Mouse (Mus musculus) retina, embryonic 14.5 days (tissue): Measurements from ENCODE around the gene Plaur.
"Not testable (repeated sequence)": the region's sequence is repeated elsewhere in the genome, so short reads cannot be mapped to it uniquely, and the experiment has no call there.

Source experiments
- DNase-seq: peaks from one replicate; pipeline ENCODE4 v3.0.0-alpha.2; 2015; ENCODE audit warnings: low spot score

Plaur gene

GRCm38 (mm10) chr7:24512355-24512754, 50.1 kb downstream of the Plaur start, which contains the start of gene AC161166.1:
TSS of gene AC161166.1 (minus strand) at chr7:24512455.
- no peak for DNase-seq

DNA sequence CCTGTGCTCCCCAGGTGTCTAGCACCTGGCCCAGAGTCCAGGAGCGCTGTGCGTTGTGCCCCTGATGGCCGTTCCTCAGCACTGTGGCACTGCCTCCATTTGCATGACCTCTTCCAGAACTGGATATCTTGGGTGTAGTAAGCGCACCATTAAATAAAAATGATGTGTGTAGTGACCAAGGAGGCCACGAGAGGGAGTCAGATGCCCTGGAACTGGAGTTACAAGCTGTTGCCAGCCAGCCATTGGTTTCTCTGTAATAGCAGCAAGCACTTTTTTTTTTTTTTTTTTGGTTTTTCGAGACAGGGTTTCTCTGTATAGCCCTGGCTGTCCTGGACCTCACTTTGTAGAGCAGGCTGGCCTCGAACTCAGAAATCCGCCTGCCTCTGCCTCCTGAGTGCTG, 54.0 kb downstream of the Plaur start:
- DNase-seq = peak; percentile 44

DNA sequence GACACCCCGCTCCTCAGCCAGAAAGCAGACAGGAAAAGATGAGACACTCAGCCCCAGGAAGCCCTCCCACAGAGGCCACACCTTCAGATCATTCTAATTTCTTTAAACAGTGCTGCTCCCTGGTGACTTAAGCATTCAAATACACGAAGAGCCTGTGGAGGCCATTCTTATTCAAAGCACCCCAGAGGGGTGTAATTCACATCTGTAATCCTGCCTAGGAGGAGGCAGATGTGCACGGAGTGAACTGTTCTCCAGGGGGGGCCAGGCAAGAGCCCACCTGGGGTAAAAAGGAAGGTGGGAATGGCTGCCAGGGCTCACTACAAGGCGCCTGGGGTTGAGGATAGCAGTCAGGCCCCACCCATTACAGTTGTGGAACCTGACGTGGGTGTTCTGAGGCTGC, 54.8 kb downstream of the Plaur start:
- no peak for DNase-seq

GRCm38 (mm10) chr7:24517654-24518053, 55.4 kb downstream of the Plaur start:
- DNase-seq = no peak

DNA sequence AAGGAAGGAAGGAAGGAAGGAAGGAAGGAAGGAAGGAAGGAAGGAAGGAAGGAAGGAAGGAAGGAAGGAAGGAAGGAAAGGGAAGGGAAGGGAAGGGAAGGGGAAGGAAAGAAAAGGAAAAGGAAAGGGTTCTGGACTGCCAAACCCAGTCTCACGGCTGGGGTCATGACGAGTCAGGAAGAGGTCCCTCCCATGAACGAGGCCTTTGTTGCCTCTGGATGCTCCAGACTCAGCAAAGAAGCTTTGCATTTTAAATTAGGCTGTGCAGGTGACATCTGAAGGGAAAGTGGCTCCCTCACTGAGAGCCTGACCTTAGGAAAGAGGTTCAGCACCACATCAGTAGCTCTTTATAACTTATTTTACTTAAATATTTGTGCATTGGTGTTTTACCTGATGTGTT, 56.8 kb downstream of the Plaur start:
- DNase-seq = no peak

GRCm38 (mm10) chr7:24520054-24520453, 57.8 kb downstream of the Plaur start:
- not testable (repeated sequence) for DNase-seq

GRCm38 (mm10) chr7:24522805-24523204, 60.5 kb downstream of the Plaur start:
- no peak for DNase-seq

GRCm38 (mm10) chr7:24523723-24524122, 61.4 kb downstream of the Plaur start:
- DNase-seq = no peak

GRCm38 (mm10) chr7:24524978-24525377, 62.7 kb downstream of the Plaur start:
- DNase-seq = no peak
